Mouse (Mus musculus): ENCODE measurements around the gene Prr13.

GRCm38 (mm10) chr15:102455993-102456392 lies 2.8 kb upstream of the Prr13 start:
- peak; percentile 90 to 100 (median 93) for TF ChIP-seq CTCF (IDR thresholded peaks at IDR 0.05 in 2 of 3, conservative IDR thresholded peaks at IDR 0.05 in 1 of 3; ENCODE audit: control insufficient read depth in 1 of 3, insufficient read depth in 1 of 3, low read depth in 2 of 3, low read length in 3 of 3, poor library complexity in 1 of 3, severe bottlenecking in 1 of 3)
- no peak for TF ChIP-seq POLR2A (IDR thresholded peaks at IDR 0.05; ENCODE audit: control insufficient read depth in 1 of 2, insufficient read depth in 1 of 2, low read depth in 1 of 2, low read length in 2 of 2, poor library complexity in 1 of 2)
- peak; percentile 47 for TF ChIP-seq ZC3H11A (IDR thresholded peaks at IDR 0.05; ENCODE audit: low read depth, low read length)
- TF ChIP-seq JUND (IDR thresholded peaks at IDR 0.05; ENCODE audit: low read depth, low read length) = no peak
- TF ChIP-seq POLR2AphosphoS5 (IDR thresholded peaks at IDR 0.05; ENCODE audit: borderline replicate concordance, low read depth, low read length) = no peak
- TF ChIP-seq ETS1 (IDR thresholded peaks at IDR 0.05; ENCODE audit: low read depth, low read length) = no peak
- TF ChIP-seq RAD21 (IDR thresholded peaks at IDR 0.05; ENCODE audit: low read depth, low read length) = peak; percentile 46
- TF ChIP-seq USF2 (IDR thresholded peaks at IDR 0.05; ENCODE audit: borderline replicate concordance in 1 of 2, insufficient read depth in 1 of 2, low read depth in 1 of 2, low read length in 2 of 2) = no peak
- no peak for TF ChIP-seq TBP (IDR thresholded peaks at IDR 0.05; ENCODE audit: low read depth, low read length)
- TF ChIP-seq MAX (IDR thresholded peaks at IDR 0.05; ENCODE audit: low read length) = no peak
- TF ChIP-seq ZNF384 (IDR thresholded peaks at IDR 0.05; ENCODE audit: low read depth, low read length) = 0 out of 2 replicates have a peak, but pooled peaks have one; percentile 12
- no peak for TF ChIP-seq USF1 (IDR thresholded peaks at IDR 0.05; ENCODE audit: low read depth, low read length)
- no peak for TF ChIP-seq CHD2 (IDR thresholded peaks at IDR 0.05; ENCODE audit: low read length)

All from MEL (cell line).